Mouse (Mus musculus) cerebellum, adult 9-10 months (tissue): ENCODE data around the gene Hist1h2bf.
"Not testable (repeated sequence)": the region's sequence is repeated elsewhere in the genome, so short reads cannot be mapped to it uniquely, and the experiment has no call there.

ENCODE experiments used
- DNase-seq: peaks from one replicate; pipeline ENCODE4 v3.0.0; 2022

Hist1h2bf gene

DNA sequence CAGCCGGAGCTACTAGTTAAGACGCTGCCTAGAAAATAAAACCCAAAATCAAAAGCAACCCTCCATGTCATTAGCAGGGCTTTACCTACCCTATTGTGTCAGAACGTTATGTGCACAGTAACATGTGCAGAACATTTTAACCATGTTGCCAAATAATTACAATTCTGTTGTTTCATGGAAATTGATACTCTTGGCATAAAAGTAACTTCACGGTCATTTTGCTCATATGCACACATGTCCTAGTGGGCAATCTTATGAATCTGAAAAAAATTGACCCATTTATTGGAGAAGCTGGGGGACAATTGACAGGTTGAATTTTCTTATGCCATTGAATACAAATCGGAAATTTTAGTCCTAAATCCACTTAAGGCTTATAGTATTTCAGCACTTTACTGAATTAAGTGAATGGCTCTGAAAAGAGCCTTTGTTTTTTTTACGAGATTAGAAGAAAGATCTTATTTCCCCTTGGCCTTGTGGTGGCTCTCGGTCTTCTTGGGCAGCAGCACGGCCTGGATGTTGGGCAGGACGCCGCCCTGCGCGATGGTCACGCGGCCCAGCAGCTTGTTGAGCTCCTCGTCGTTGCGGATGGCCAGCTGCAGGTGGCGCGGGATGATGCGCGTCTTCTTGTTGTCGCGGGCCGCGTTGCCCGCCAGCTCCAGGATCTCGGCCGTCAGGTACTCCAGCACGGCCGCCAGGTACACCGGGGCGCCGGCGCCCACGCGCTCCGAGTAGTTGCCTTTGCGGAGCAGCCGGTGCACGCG lies 3.6 kb downstream of the Hist1h2bf start:
- not testable (repeated sequence) for DNase-seq

DNA sequence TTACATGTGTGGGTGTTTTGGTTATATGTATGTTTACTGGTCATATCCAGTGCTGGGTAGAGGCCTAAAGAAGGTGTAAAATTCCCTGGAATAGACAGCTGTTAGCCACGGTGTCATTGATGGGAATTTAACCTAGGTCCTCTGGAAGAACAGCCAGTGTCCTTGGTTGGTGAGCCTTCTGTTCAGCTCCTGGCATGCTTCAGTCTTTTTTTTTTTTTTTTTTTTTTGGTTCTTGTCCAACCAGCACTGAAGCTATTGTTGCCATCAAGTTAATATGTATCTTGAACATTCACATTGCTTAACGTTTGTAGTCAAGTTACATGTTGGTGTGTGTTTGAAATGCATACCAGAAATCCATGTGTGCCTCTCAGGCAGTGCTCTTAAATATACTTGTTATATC lies 9.5 kb downstream of the Hist1h2bf start:
- DNase-seq: no peak

DNA sequence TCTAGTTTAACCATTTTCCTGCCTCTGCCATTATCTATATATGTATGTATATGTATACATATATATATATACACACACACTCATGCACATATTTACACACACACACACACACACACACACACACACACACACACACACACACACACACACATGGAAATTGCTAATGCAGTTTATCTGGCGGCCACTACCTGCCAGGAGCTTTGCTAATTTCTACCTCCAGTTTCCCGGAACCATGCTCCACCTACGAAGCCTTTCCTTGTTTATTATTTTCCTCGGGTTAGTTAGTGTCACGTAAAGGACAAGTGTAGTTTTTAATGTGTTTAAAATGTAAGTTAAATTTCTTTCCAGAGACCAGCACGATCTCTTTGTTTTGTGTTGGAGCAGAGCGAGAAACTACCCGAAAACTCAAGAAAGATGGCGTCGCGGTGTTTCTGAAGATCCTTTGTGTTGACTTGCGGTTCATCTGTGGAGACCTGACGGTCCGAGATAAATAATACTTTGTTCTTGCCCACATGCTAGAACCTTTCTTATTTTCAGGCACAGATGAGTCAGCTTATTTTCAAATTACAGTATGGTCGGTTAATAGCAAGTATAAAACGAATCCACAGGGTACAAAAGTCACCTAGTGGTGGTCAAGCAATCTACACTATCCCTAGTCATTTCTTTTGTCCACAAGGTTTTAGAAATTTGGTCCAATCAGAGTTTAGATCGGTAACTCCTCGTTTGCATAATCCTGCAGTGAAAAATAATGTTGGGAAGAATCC lies 11.1 kb downstream of the Hist1h2bf start:
- peak; percentile 80 for DNase-seq

DNA sequence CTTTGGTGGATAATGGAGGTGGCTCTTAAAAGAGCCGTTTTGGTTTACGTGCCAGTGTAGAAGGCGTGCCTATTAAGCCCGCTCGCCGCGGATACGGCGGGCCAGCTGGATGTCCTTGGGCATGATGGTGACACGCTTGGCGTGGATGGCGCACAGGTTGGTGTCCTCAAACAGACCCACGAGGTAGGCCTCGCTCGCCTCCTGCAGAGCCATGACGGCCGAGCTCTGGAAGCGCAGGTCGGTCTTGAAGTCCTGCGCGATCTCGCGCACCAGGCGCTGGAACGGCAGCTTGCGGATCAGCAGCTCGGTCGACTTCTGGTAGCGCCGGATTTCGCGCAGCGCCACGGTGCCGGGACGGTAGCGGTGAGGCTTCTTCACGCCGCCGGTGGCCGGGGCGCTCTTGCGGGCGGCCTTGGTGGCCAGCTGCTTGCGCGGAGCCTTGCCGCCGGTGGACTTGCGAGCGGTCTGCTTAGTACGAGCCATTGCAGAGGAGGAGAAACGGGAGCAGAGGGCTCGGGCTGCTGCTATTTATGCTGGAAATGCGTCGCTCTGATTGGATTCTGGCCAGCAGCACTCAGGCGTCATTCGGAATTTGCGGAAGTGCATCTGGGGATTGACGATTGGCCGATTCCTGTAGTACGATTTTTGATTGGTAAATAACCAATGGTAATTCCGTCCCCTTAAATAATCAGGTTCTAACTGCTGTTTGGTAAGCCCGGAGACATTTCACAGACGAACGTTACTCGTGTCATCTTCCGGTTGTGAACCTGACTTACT lies 11.9 kb downstream of the Hist1h2bf start, which contains the start of gene Hist1h3e:
Gene Hist1h3e, minus strand, starts transcription at position 487 of the 777 bp plus-strand sequence.
- DNase-seq: peak; percentile 96

DNA sequence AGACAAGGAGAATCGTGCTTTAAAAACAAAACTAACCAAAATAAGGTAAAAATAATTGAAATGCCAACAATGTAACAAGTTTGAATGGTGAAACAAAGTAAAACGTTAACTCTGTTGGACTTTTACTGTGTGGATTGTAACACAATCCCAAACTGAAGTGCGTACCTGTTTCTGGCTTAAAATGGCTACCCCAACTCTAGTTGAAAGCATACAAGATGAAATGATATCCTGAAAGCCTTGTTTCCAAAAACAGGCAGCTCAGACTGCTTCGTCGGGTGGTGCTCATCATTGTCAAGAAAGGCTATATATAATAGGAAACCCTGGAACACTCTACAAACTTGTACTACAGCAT lies 12.5 kb downstream of the Hist1h2bf start:
- DNase-seq: not testable (repeated sequence)

DNA sequence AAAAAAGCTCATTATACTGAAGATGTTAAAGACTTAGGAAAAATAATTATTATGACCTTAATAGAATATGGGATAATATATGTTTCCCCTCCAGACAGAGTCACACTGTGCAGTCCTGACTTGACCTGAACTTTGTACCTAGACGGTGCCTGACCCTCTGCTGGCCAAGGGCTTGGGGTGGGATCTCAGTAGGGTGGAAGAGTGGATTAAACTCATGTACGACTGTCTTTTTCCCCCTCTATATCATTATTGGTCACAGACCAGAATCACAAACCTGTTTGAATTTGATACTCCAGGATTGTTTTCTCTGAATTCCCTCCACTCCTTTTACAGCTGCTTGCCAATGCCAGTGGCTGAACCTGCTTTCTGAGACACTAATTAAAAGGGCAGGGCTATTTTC lies 13.3 kb downstream of the Hist1h2bf start:
- DNase-seq: not testable (repeated sequence)

DNA sequence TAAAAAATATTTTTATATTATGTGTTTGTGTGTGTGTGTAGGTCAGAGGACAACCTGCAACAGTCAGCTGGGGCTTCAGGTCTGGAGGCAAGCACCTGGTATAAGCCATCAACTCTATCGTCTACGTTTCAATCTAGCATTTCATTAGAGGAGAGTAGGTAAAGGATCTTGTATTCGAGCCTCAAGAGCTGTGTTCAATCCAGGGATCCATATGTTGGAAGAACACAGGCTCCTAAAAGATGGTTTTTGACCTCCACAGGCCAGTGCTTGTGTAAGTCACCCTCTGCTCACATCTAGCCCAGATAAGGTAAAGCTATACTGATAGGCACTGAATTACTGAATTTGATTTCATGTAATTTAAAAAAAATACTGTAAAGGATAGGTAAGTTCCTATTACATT lies 17.1 kb downstream of the Hist1h2bf start:
- DNase-seq: peak; percentile 29

DNA sequence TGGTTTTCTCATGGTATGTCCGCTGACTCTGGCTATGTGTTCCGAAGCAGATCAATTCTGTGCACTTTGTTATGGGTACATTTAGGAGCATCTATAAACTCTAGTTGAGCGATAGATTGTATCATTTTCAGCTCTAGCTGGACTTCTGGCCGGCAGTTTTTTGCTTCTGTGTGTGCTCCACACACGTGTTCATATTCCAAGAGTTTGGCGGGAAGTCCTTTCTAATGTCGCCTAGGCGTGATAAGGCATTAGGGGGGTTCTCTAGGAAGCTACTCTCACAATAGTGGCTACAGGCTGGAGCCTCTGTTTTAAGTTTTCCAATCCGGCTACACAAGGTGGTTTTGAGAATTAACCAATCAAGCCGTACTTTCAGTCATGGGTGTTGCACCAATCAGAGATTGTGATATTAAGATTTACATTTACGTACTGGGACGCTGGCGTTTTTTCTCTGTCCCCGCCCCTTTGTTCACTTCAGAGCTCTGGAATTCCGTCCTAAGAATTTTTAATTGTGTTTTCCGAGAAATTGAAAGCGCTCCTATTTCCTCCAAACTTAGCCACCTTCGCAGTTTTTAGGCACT lies 18.1 kb downstream of the Hist1h2bf start:
- DNase-seq: peak; percentile 94

DNA sequence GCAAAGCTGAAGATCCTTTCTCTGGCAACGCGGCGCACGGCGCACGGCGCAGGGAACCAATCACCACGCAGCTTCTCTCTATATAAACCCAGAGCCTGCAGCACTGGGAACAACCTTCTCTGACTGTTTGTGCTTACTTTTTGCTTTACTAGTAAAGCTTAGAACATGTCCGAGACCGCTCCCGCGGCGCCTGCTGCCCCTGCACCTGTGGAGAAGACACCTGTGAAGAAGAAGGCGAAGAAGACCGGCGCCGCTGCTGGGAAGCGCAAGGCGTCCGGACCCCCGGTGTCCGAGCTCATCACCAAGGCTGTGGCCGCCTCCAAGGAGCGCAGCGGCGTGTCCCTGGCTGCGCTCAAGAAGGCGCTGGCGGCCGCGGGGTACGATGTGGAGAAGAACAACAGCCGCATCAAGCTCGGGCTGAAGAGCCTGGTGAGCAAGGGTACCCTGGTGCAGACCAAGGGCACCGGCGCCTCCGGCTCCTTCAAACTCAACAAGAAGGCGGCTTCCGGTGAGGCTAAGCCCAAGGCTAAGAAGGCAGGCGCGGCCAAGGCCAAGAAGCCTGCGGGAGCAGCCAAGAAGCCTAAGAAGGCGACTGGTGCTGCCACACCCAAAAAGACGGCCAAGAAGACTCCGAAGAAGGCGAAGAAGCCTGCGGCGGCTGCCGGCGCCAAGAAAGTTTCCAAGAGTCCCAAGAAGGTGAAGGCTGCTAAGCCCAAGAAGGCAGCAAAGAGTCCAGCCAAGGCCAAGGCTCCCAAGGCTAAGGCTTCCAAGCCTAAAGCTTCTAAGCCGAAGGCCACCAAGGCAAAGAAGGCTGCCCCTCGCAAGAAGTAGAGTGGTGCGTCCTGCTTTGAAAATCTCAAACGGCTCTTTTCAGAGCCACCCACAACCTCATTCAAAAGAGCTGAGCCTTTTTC lies 18.8 kb downstream of the Hist1h2bf start:
- DNase-seq: peak; percentile 81

DNA sequence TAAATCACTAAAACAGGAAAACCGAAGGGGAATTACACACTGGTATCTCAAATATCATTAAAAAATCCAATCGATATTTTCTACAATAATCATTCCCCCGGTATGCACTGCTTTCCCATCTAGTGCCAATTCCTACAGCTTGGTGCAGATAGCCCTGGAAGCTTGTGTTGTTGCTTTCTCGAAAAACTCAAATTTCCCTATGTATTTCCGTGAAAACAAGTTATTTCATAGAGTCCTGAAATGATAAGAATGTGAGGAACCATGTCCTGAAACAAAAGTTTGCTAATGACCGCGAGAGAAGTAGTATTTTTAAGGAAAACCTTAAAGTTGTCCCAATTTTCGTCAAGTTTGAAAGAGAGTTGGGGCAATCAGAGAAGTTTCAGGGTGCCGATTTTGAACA lies 19.6 kb downstream of the Hist1h2bf start:
- DNase-seq: no peak

DNA sequence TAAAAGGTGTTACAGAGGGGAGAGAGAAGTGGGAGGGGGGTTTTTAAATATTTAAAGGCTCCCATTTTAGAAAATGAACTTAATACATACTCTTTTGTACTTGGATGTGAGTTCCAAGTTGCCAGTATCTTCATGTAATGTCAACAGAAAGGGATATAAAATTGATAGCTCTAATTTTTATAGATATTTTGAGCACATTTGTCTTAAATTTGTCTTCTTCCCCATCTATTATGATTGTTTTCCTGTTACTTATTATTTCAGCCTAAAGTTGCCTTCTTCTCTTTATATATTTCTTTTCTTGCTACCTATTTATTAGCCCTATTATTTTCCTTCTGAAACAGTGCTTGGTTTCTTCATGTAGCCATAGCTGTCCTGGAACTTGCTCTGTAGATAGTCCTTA lies 21.0 kb downstream of the Hist1h2bf start, which contains the start of gene Hist1h1d:
Gene Hist1h1d, plus strand, starts transcription at position 301 of the 400 bp plus-strand sequence.
- DNase-seq: no peak

DNA sequence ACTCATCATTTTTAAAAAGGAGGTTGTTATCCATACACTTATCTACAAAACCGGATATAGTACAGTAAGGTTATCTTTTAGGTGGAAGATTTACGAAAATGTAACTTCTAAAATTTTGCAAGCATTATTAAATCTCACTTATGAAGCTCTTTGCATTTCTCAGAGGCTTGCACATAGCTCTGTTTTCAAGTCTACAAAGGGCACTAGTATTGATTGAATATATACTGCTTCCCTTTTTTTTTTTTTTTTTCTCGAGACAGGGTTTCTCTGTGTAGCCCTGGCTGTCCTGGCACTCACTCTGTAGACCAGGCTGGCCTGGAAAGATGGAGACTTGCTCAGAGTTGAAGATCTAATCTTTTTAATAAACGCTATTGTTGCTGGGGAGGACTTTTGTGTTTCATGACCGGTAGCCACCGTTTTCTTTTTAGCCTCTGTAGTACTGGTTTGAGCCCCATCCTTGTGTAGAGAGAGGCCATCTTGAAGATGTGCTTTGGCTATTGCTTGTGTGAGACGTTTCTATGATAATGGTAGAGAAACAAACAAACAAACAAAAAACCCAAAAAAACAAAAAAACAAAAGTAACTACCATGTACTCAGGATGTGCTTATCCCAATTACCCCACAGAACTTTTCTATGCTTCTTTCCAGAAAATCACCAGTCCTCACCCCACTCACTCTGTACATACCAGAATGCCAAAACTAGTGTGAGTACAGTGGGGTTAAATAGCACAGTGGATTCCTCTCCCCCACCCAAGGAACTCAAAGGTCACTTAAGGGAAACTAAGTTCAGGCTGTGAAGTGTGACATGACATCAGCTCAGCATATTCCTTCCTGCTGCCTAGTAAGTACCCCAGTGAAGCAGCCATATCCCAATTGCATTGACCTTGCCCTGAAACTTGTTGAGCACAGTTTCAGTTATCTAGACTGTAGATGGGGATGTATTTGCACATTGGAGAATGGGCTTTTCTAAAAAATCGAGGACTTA lies 21.8 kb downstream of the Hist1h2bf start:
- DNase-seq: peak; percentile 30

DNA sequence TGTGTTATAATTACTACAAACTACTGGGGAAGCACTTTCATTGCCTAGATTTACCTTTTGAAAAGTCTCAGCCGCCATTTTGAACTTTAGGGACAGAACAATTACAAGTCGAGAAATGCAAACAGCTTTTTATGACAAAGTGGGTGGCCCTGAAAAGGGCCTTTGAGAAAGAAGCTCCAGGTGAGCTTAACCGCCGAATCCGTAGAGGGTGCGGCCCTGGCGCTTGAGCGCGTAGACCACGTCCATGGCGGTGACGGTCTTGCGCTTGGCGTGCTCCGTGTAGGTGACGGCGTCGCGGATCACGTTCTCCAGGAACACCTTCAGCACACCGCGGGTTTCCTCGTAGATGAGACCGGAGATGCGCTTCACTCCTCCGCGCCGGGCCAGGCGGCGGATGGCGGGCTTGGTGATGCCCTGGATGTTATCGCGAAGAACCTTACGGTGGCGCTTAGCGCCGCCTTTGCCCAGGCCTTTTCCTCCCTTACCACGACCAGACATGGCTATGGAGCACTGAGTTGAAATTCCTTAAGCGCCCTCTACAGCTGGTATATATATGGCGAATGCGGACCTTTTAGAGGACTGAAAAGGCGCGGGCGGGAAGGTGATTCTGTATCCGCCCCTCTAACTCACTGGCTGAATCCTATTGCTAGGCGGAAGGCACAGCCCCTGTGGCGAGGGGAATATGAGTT lies 22.7 kb downstream of the Hist1h2bf start, which contains the start of gene Hist1h4f:
Gene Hist1h4f, minus strand, starts transcription at position 503 of the 689 bp plus-strand sequence.
- DNase-seq: peak; percentile 95

DNA sequence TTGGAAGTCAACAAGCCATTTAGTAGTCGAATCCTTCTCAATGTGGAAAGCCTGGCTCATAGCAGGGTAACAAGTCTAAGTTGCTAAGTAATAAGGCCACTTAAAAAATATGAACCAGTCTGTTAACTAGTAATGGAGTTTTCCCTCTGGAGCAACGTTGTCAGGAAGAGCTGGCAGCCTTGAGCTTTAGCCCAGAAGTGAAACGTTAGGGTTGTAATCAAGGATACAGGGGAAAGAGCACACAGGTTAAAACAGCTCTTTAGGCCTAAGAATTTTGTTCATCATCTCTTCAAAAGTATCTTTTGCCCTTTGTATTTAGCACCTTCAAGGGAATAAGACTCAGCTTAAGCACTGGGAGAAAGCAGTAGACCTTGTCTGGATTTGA lies 23.2 kb downstream of the Hist1h2bf start:
- DNase-seq: no peak

DNA sequence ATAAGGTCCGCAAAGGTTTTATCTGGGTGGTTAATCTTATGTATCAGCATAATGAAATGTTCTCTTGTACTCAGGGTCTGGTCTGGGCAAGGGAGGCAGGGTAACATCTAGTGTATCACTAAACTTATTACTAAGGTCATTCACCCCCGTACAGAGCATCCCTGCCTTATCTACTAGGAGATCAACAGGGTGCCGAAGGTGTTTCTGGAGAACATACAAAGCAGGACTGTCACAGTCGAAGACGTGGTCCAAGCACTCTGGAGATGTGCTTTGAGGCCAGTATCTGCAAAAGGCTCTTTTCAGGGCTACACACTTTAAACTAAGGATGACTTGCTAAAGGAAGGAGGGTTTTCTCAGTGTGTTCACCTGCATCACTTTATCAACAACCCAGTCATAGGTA lies 27.3 kb downstream of the Hist1h2bf start:
- no peak for DNase-seq

DNA sequence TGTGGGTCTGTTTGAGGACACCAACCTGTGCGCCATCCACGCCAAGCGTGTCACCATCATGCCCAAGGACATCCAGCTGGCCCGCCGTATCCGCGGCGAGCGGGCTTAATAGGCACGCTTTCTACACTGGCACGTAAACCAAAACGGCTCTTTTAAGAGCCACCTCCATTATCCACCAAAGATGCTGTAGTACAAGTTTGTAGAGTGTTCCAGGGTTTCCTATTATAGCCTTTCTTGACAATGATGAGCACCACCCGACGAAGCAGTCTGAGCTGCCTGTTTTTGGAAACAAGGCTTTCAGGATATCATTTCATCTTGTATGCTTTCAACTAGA lies 29.2 kb downstream of the Hist1h2bf start:
- not testable (repeated sequence) for DNase-seq

DNA sequence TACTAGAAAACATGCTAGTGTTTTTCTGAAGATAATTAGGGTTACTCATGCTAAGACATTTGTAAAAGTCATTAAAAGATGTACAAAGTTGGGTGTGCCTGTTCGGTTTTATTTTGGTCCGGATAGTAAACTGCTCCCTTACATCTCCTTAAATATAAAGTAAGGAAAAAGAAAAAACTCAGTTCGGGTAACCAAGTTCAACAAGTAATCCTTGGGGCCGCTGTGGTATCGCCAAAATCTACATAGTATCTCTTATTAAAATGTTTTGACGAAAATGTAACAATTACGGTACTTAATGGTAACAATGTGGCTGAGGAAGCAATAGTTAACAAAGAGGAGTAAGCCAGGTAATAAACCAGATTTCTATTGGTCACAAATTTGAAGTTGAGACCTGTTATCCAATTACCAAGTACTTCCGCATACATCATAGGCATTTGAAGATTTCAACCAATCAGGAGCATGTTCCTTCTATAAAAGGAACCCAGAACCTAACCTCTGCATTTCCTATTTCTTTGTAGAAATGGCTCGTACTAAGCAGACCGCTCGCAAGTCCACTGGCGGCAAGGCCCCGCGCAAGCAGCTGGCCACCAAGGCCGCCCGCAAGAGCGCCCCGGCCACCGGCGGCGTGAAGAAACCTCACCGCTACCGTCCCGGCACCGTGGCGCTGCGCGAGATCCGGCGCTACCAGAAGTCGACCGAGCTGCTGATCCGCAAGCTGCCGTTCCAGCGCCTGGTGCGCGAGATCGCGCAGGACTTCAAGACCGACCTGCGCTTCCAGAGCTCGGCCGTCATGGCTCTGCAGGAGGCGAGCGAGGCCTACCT lies 29.8 kb downstream of the Hist1h2bf start, which contains the start of gene Hist1h3f:
Gene Hist1h3f, plus strand, starts transcription at position 88 of the 822 bp plus-strand sequence.
- DNase-seq: peak; percentile 97

DNA sequence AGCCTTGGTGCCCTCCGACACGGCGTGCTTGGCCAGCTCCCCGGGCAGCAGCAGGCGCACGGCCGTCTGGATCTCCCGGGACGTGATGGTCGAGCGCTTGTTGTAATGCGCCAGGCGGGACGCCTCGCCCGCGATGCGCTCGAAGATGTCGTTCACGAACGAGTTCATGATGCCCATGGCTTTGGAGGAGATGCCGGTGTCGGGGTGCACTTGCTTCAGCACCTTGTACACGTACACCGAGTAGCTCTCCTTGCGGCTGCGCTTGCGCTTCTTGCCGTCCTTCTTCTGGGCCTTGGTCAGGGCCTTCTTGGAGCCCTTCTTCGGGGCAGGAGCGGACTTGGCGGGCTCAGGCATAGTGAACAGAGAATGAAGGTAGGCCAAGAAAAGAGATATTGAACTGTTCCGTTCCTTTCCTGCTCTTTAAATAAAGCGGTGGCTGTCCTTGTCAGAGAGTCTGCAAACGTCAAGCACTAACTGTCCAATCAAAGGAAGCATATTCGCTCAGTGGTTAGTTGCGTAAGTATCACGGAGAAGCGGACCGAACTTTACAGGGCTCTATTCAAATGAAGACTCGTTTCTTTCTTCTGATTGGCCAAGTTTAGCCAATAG lies 30.9 kb downstream of the Hist1h2bf start, which contains the start of gene Hist1h2bh:
Gene Hist1h2bh, minus strand, starts transcription at position 394 of the 609 bp plus-strand sequence.
- peak; percentile 77 for DNase-seq
